Mouse (Mus musculus) heart, adult 2 months (tissue): ENCODE results near the gene Ggt1.

Experiments
- CTCF ChIP-seq: fragments of 200-600 bp; IDR thresholded peaks from 2 replicates; pipeline ENCODE4 v1.8.1; 2022; ENCODE audit warnings: antibody characterized with exemption, mild to moderate bottlenecking, moderate library complexity
- EP300 ChIP-seq: fragments of 200-500 bp; IDR thresholded peaks from 2 replicates; pipeline ENCODE4 v1.6.1; 2011; ENCODE audit warnings: low read depth, low read length, control low read depth; ENCODE audit not compliant: insufficient read depth
- POLR2A ChIP-seq: fragments of 200-500 bp; IDR thresholded peaks from 2 replicates; pipeline ENCODE4 v1.6.1; 2011; ENCODE audit warnings: mild to moderate bottlenecking, low read depth, low read length, control low read depth; ENCODE audit not compliant: insufficient read depth

DNA sequence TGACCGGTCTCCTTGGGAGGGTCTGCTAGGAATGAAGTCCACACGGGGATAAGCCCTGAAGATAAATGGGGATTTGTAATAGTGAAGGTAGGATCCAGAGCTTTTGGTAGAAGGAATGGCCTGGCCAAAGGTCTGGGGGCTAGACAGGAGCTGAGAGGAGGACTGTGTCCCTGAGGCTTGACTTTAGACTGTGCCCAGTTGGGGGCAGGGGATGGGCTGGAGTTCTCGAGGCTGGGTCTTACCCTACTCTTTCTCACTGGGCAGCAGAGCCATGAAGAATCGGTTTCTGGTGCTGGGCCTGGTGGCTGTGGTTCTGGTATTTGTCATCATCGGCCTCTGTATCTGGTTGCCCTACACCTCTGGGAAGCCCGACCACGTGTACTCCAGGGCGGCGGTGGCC is 12.6 kb downstream of the Ggt1 start:
- no peak for TF ChIP-seq CTCF
- TF ChIP-seq EP300: no peak
- TF ChIP-seq POLR2A: no peak
